Mouse (Mus musculus) forebrain, embryonic 16.5 days (tissue): ENCODE results near the gene Lrrc4. TPM values are rescaled to one million over a fixed set of nuclear protein-coding genes. Genes with fewer than 3 reads are reported as not detected.
A peak's percentile ranks its signal among the peaks of the same experiment; 100 is the strongest.

ENCODE experiments used
- ATAC-seq: fragments of 200-750 bp; cut with Nextera tagmentation; 2 replicates; pipeline ENCODE4 v1.8.0; 2017; ENCODE audit warnings: mild to moderate bottlenecking, moderate library complexity
- H3K27ac ChIP-seq: fragments of 300-500 bp; sonication (generic); 2 replicates; pipeline ENCODE4 v1.5.1; 2014; ENCODE audit warnings: low read length, control low read depth
- H3K27me3 ChIP-seq: fragments of 300-500 bp; sonication (generic); replicated peaks from 2 replicates; pipeline ENCODE4 v1.6.1; 2014; ENCODE audit warnings: low read length; ENCODE audit not compliant: control insufficient read depth, insufficient read depth
- H3K36me3 ChIP-seq: fragments of 300-500 bp; sonication (generic); 2 replicates; pipeline ENCODE4 v1.6.1; 2014; ENCODE audit not compliant: control insufficient read depth, insufficient read depth
- H3K4me1 ChIP-seq: fragments of 300-500 bp; sonication (generic); replicated peaks from 2 replicates; pipeline ENCODE4 v1.6.1; 2014; ENCODE audit warnings: low read length; ENCODE audit not compliant: control insufficient read depth, insufficient read depth
- H3K4me2 ChIP-seq: fragments of 300-500 bp; sonication (generic); 2 replicates; pipeline ENCODE4 v1.6.1; 2014; ENCODE audit warnings: mild to moderate bottlenecking, low read length, control low read depth
- H3K4me3 ChIP-seq: fragments of 300-500 bp; sonication (generic); replicated peaks from 2 replicates; pipeline ENCODE4 v1.5.1; 2014; ENCODE audit warnings: mild to moderate bottlenecking, low read length, control low read depth
- H3K9ac ChIP-seq: fragments of 300-500 bp; sonication (generic); replicated peaks from 2 replicates; pipeline ENCODE4 v1.6.1; 2014; ENCODE audit warnings: low read depth, low read length, control low read depth
- H3K9me3 ChIP-seq: fragments of 300-500 bp; sonication (generic); 2 replicates; pipeline ENCODE4 v1.6.1; 2016; ENCODE audit warnings: low read length; ENCODE audit not compliant: control insufficient read depth
- WGBS: fragments of 180-500 bp; shearing (Covaris S2); extraction: QIAGEN DNeasy Blood & Tissue Kit; methylation state at CpG from one replicate; pipeline ENCODE4 v1.1.7; 2014; 5-methylcytosine and 5-hydroxymethylcytosine counted together
- polyA plus RNA-seq: library from polyadenylated mRNA; unstranded; fragments of >200 nt; fragmentation: Nextera tagmentation; extraction: Ambion mirVana; gene quantifications from 2 replicates; pipeline ENCODE4 v1.2.1, GENCODE M21; 2015

Gene Lrrc4
- polyA plus RNA-seq, 1 experiment from 2014 or later: 8.4 TPM

DNA sequence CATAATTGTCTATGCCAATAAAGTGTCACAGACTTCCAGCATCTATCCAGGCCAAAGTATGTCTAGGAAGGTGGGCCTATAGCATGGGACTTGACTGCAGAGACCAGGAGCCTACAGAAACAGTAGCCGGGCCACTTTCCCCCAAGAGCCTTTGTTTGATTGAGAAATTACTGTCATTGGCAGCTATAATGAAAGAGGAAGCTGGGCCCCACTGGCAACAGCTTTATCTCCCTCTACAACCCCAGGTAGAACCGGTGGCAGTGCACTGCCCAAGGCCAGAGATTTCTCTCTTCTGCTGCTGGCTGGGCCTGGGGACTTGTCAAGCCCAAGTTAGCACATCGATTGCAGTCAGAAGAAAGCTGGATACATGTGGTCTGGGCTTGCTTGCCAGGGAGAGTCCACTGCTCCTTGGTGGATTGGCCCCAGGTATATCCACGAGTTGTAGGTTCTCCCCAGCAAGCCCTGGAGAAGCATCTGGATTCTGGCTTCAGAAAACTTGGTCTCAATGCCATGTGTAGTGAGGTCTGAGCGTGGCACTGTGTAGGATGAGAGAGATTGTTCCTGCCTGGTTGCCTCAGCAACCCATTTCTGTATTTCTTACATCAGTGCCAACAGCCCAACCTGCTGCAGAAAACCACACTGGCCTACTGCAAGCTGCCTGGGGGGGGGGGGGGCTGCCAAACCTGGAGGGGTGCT lies 40.3 kb upstream of the Lrrc4 start:
- no peaks in the 10 kb centered on the region for H3K9me3 ChIP-seq
- no peaks in the 10 kb centered on the region for H3K36me3 ChIP-seq
- ATAC-seq: peak; percentile 48; the same call in 1 of the 2 replicates
- WGBS: 75% methylated on average over 5 of the region's 5 CpGs
- H3K4me2 ChIP-seq: no peak overlapping the region
- no peaks in the 10 kb centered on the region for H3K27me3 ChIP-seq
- peaks cover 25% of the 10 kb centered on the region for H3K4me1 ChIP-seq
- no peak overlapping the region for H3K9ac ChIP-seq
- no peak overlapping the region for H3K27ac ChIP-seq
- H3K4me3 ChIP-seq: no peak overlapping the region

DNA sequence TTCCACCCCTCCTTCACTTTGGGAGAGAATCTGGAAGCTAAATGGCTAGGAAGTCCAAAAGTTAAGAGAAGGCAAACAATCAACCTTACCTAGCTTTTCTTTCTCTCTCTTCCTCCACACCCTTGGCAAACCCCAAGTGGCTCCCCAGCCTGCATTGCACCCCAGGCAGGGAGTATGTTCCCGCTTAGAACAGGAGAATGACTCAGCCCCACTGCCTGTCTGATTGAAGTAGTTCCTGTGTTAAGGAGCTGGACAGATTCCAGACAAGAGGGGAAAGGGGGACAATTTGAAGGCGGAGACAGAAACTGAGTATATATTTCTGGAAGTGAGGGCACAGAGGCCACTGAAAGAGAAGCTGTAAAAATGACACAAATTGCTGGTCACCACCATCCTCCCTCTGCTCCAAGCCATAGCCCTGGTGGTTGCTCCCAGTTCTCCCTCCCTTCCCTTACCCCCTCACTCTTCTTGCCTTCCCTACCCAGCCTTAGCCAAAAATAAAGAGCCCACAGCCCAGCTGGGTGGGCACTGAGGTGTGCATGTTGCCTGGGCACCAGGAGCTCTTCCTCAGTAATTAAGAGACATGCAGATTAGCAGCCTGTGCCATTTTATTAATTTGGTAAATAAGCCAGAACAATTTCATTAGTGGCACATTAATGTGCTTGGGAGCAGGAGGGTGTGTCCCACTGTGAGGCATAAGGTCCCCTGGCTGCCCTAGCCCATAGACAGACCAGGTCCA lies 36.1 kb upstream of the Lrrc4 start:
- no peak overlapping the region for H3K27ac ChIP-seq

DNA sequence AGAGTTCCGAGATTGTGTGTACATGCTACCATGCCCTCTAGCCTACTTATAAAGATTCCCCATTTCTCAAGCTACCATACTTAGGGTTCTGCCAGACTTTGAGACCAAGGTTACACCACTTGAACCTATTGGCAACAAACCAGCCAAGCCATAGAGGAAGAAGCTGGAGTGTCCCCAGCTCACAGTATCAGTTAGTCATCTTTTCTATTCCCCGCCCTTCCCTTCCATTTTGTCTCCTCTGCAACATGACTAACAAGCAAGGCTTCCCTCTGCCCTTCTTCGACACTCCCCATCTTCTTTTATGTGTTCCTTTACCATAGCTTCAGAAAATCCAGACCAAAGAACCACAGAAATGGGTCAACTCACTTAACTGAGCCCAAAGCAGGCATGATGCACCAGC lies 34.7 kb upstream of the Lrrc4 start:
- Histone ChIP-seq H3K4me1 (peaks cover 15% of the 10 kb centered on the region), H3K4me2 (no peak overlapping the region), H3K9me3 (no peaks in the 10 kb centered on the region), H3K27ac (no peak overlapping the region), H3K4me3 (no peak overlapping the region), H3K27me3 (no peaks in the 10 kb centered on the region), H3K9ac (no peak overlapping the region), H3K36me3 (no peaks in the 10 kb centered on the region)
- WGBS: 98% methylated on average over 3 of the region's 3 CpGs
- ATAC-seq: no peak

More for the DNA sequence above, 36.1 kb upstream of the Lrrc4 start:
- Histone ChIP-seq H3K27me3 (no peaks in the 10 kb centered on the region), H3K9me3 (no peaks in the 10 kb centered on the region), H3K4me3 (no peak overlapping the region), H3K4me1 (peaks cover 24% of the 10 kb centered on the region), H3K4me2 (no peak overlapping the region), H3K36me3 (no peaks in the 10 kb centered on the region), H3K9ac (no peak overlapping the region)
- 51% methylated on average over 2 of the region's 2 CpGs for WGBS
- no peak for ATAC-seq

DNA sequence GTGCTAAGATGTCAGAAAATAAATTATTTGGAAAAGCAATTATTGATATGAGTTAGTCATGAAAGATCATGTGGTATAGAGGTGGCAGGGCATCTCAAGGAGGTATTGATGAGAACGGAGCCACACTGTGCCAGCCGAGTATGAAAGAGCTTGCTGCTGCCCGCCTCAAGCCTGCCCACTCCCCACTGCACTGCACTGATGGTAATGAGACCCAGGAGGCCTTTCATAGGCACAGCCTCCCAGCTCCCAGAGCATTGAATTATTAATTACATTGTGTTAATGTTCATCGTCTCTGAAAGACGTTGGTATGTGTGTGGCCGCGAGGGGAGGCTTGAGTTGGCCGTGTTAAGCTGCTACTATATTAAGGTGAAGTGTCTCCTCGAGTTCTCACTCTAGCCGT lies 33.6 kb upstream of the Lrrc4 start:
- H3K9me3 ChIP-seq: no peaks in the 10 kb centered on the region
- H3K4me1 ChIP-seq: peaks cover 15% of the 10 kb centered on the region
- H3K27ac ChIP-seq: peak overlapping the region; percentile 48; the same call in 1 of the 2 replicates
- H3K9ac ChIP-seq: no peak overlapping the region
- H3K27me3 ChIP-seq: no peaks in the 10 kb centered on the region
- peak; percentile 80 for ATAC-seq
- 14% methylated on average over 10 of the region's 10 CpGs for WGBS
- peak overlapping the region; percentile 6; the same call in 1 of the 2 replicates for H3K4me2 ChIP-seq
- no peak overlapping the region for H3K4me3 ChIP-seq
- H3K36me3 ChIP-seq: no peaks in the 10 kb centered on the region

DNA sequence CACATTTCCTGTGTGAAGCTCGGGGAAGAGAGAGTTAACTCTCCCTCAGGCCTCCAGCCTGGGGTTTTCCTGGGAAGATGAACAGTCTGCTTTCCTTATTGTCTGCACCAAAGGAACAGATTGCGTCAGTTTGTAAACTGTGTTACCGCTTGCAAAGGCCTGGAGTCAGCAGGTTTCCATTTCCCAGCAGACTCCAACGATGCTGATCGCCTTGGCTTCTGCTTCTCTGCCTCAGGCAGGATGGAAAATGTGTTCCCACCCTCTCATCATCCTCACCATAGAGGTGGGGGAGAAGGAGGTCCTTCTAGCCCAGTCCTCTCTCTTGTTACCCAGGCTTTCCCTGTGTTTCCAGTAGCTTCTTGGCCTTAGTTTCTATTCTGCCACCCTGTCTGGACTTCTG lies 33.1 kb upstream of the Lrrc4 start:
- Histone ChIP-seq H3K9me3 (no peaks in the 10 kb centered on the region), H3K9ac (no peak overlapping the region), H3K27me3 (no peaks in the 10 kb centered on the region), H3K4me2 (0 out of 2 replicates have a peak overlapping the region, but pooled peaks have one; percentile 6), H3K4me3 (no peak overlapping the region), H3K27ac (peak overlapping the region; percentile 48; the same call in 1 of the 2 replicates), H3K36me3 (no peaks in the 10 kb centered on the region), H3K4me1 (peaks cover 15% of the 10 kb centered on the region)
- peak; percentile 87 for ATAC-seq
- WGBS: 8% methylated on average over 5 of the region's 5 CpGs

DNA sequence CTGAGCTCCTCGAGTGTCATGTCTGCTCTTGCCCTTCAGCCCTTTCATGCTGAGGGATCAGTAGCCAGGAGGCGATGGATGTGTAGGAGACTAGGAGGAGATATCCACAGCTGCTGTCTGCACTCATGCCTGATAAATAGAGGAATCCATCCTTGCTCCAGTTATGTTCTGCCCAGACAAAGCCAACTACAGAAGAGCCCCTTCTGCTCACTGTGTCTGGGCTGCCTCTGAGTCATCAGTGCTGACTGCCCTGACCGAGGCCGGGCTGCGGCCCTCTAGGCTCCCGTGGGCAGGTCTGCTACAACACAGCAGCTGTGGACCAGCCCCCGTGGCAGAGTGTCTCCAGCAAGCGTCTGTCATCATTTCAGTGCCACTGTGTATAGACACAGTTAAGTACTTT lies 30.8 kb upstream of the Lrrc4 start:
- ATAC-seq: no peak
- H3K9me3 ChIP-seq: no peaks in the 10 kb centered on the region
- peaks cover 13% of the 10 kb centered on the region for H3K4me1 ChIP-seq
- no peak overlapping the region for H3K4me3 ChIP-seq
- no peaks in the 10 kb centered on the region for H3K36me3 ChIP-seq
- no peak overlapping the region for H3K27ac ChIP-seq
- no peak overlapping the region for H3K9ac ChIP-seq
- H3K4me2 ChIP-seq: no peak overlapping the region
- no peaks in the 10 kb centered on the region for H3K27me3 ChIP-seq
- 84% methylated on average over 8 of the region's 8 CpGs for WGBS

DNA sequence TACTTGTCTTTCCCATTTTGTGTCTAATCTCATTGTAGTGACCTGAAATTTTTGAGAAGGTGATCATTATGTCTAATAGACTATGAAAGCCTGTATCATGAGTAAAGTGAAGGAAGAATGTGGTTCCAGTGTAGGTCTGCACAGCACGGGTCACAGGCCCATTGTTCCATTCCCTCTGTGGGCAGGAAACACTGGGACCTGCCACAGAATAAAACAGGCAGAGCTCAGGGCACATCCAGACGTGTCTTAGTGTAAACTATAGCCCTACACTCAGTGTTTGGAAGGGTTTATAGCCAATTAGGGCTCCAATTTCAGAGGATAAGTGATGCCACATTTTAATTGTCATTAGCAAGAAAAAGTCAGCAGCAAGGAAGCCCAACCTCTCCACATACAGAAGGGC lies 29.4 kb upstream of the Lrrc4 start:
- Histone ChIP-seq H3K9me3 (no peaks in the 10 kb centered on the region), H3K4me1 (peaks cover 13% of the 10 kb centered on the region), H3K4me3 (no peak overlapping the region), H3K4me2 (no peak overlapping the region), H3K27ac (no peak overlapping the region), H3K27me3 (no peaks in the 10 kb centered on the region; the same call in 1 of the 2 replicates), H3K36me3 (no peaks in the 10 kb centered on the region), H3K9ac (no peak overlapping the region)
- WGBS: 10% methylated on average over 2 of the region's 2 CpGs
- no peak for ATAC-seq

DNA sequence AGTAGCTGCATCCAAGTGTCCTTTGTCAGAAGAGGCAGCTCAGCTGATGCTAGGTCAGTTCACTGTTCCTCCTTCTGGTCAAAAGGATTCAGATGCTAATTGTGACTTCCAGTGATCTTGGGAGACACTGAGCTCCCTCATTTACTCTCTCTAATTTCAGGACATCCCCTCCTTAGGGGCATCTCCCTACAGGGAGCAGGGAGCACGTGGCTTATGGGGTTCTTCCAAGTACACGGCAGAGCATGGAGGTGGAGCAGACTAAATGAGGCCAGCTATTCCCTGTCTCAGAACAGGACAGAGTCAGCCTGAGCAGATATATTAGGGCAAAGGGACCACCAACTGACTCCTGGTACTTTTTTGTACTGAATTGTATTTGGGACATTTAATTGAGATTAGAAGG lies 28.9 kb upstream of the Lrrc4 start:
- ATAC-seq: no peak
- H3K27ac ChIP-seq: no peak overlapping the region
- H3K9me3 ChIP-seq: no peaks in the 10 kb centered on the region
- 29% methylated on average over 2 of the region's 2 CpGs for WGBS
- H3K4me1 ChIP-seq: peaks cover 13% of the 10 kb centered on the region
- H3K27me3 ChIP-seq: no peaks in the 10 kb centered on the region; the same call in 1 of the 2 replicates
- H3K4me3 ChIP-seq: no peak overlapping the region
- no peaks in the 10 kb centered on the region for H3K36me3 ChIP-seq
- no peak overlapping the region for H3K4me2 ChIP-seq
- H3K9ac ChIP-seq: no peak overlapping the region

DNA sequence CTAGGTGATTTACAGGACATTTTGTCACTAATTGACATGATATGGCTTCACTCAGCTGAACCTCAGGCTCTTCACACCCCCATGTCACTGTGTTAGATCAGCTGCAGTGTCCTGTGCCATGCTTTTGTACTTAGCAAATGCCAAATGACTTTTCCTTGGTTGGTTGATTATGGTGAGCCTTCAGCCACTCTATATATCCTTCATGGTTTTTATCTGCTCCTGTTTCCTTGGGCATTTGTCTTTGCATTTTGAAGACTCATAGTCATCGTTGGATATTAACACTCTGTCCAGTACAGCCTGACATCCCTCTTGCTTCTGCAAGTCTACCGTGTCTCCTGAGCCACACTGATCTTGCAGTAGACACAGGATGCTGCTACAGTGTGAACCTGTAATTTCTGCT lies 27.5 kb upstream of the Lrrc4 start:
- peaks cover 1% of the 10 kb centered on the region; the same call in 1 of the 2 replicates for H3K4me1 ChIP-seq
- no peaks in the 10 kb centered on the region for H3K36me3 ChIP-seq
- H3K27ac ChIP-seq: no peak overlapping the region
- WGBS: 84% methylated on average over 2 of the region's 2 CpGs
- no peaks in the 10 kb centered on the region for H3K9me3 ChIP-seq
- no peak overlapping the region for H3K4me2 ChIP-seq
- no peak overlapping the region for H3K4me3 ChIP-seq
- H3K27me3 ChIP-seq: no peaks in the 10 kb centered on the region; the same call in 1 of the 2 replicates
- H3K9ac ChIP-seq: no peak overlapping the region
- ATAC-seq: no peak
